ENCODE assay signal across 9 mouse cellular contexts in genomic region chr11:5795706-5796105, GRCm38 (mm10). TPM values are rescaled to one million over a fixed set of nuclear protein-coding genes. Genes with fewer than 3 reads are reported as not detected.
DNase-seq lines count a peak whose midpoint lies in the region; ATAC-seq and TF ChIP-seq lines count a peak whose summit lies in the region.
"Had no signal": no experiment of that assay in that cellular context is flagged by ENCODE, and none has a peak within 500 bp of the region (broad histone marks: within the 10 kb centered on the region; RNA-seq: fewer than 3 reads in every experiment).

No protein-coding gene starts in this region.

- 85% methylated on average over 7 of the region's 7 CpGs for WGBS in midbrain, postnatal 0 days
- WGBS in midbrain, embryonic 13.5 days = 94% methylated on average over 7 of the region's 7 CpGs
- WGBS in forebrain, embryonic 16.5 days = 70% methylated on average over 7 of the region's 7 CpGs

- no peaks in the 10 kb centered on the region for H3K4me1 ChIP-seq in midbrain, postnatal 0 days (ENCODE audit: insufficient read depth, low read length)
- 0 out of 2 replicates have a peak, but pooled peaks cover 3% of the 10 kb centered on the region for H3K4me1 ChIP-seq in midbrain, embryonic 13.5 days (replicated peaks)
- peaks cover 3% of the 10 kb centered on the region; the same call in 1 of the 2 replicates for H3K4me1 ChIP-seq in forebrain, embryonic 16.5 days (replicated peaks; ENCODE audit: control insufficient read depth, insufficient read depth, low read length)
- H3K4me1 ChIP-seq: limb, embryonic 12.5 days had no signal

- TF ChIP-seq CTCF in midbrain, postnatal 0 days (IDR thresholded peaks at IDR 0.05) = no peak

- ATAC-seq in midbrain, postnatal 0 days (ENCODE audit: low FRiP score) = no peak
- no peak for ATAC-seq in midbrain, embryonic 13.5 days
- peak; percentile 72 for ATAC-seq in forebrain, embryonic 16.5 days

- no peaks in the 10 kb centered on the region for H3K27me3 ChIP-seq in midbrain, postnatal 0 days (ENCODE audit: insufficient read depth, low read length)
- H3K27me3 ChIP-seq in midbrain, embryonic 13.5 days = no peaks in the 10 kb centered on the region
- H3K27me3 ChIP-seq in forebrain, embryonic 16.5 days (replicated peaks; ENCODE audit: control insufficient read depth, insufficient read depth, low read length) = no peaks in the 10 kb centered on the region
- H3K27me3 ChIP-seq: limb, embryonic 12.5 days had no signal

- no peak overlapping the region for H3K9ac ChIP-seq in midbrain, postnatal 0 days (replicated peaks; ENCODE audit: low read length, poor library complexity, severe bottlenecking)
- no peak overlapping the region for H3K9ac ChIP-seq in midbrain, embryonic 13.5 days (replicated peaks)
- H3K9ac ChIP-seq in forebrain, embryonic 16.5 days (replicated peaks; ENCODE audit: low read depth, low read length) = no peak overlapping the region
- H3K9ac ChIP-seq: limb, embryonic 12.5 days had no signal

- H3K4me3 ChIP-seq in midbrain, postnatal 0 days (ENCODE audit: low read depth, low read length) = no peak overlapping the region
- H3K4me3 ChIP-seq in midbrain, embryonic 13.5 days (replicated peaks) = no peak overlapping the region
- no peak overlapping the region for H3K4me3 ChIP-seq in forebrain, embryonic 16.5 days (replicated peaks; ENCODE audit: low read length)
- H3K4me3 ChIP-seq: limb, embryonic 12.5 days had no signal

- peaks cover 82% of the 10 kb centered on the region for H3K36me3 ChIP-seq in midbrain, postnatal 0 days (ENCODE audit: insufficient read depth, low read length)
- peaks cover 93% of the 10 kb centered on the region for H3K36me3 ChIP-seq in midbrain, embryonic 13.5 days
- H3K36me3 ChIP-seq in forebrain, embryonic 16.5 days (ENCODE audit: control insufficient read depth, insufficient read depth) = peaks cover 59% of the 10 kb centered on the region

- no peak overlapping the region for H3K4me2 ChIP-seq in midbrain, postnatal 0 days (ENCODE audit: low read depth, low read length, poor library complexity, severe bottlenecking)
- H3K4me2 ChIP-seq in midbrain, embryonic 13.5 days (replicated peaks) = no peak overlapping the region
- H3K4me2 ChIP-seq in forebrain, embryonic 16.5 days (ENCODE audit: low read length) = no peak overlapping the region
- H3K4me2 ChIP-seq: limb, embryonic 12.5 days had no signal

- DNase-seq in midbrain, postnatal 0 days (ENCODE audit: low spot score) = peak; percentile 39
- peak; percentile 76 for DNase-seq in layer of hippocampus, adult 11-12 months (ENCODE audit: low spot score)
- no peak for DNase-seq in thymus, postnatal 25 days
- no peak for DNase-seq in T-cell, adult 2 months (ENCODE audit: low spot score)
- no peak for DNase-seq in adrenal gland, postnatal 10 days
- DNase-seq: lung, postnatal 14 days had no signal

- no peaks in the 10 kb centered on the region for H3K9me3 ChIP-seq in midbrain, postnatal 0 days (ENCODE audit: low read length)
- H3K9me3 ChIP-seq in midbrain, embryonic 13.5 days = no peaks in the 10 kb centered on the region
- H3K9me3 ChIP-seq in forebrain, embryonic 16.5 days (ENCODE audit: control insufficient read depth, low read length) = no peaks in the 10 kb centered on the region
- H3K9me3 ChIP-seq: limb, embryonic 12.5 days had no signal

- no peak overlapping the region for H3K27ac ChIP-seq in midbrain, postnatal 0 days (ENCODE audit: low read depth, low read length)
- H3K27ac ChIP-seq in midbrain, embryonic 13.5 days = no peak overlapping the region
- H3K27ac ChIP-seq in forebrain, embryonic 16.5 days (ENCODE audit: low read length) = peak overlapping the region; percentile 31; the same call in 1 of the 2 replicates
- H3K27ac ChIP-seq: limb, embryonic 12.5 days had no signal

RNA-seq across cellular contexts. Expression of gene Dbnl, which starts 7.4 kb away (rescaled TPM):
- total RNA-seq in midbrain, postnatal 0 days (2014; rRNA removed) = 82.2 and 90.8 TPM in 2 replicates
- 135 and 143 TPM in 2 replicates for polyA plus RNA-seq in midbrain, postnatal 0 days (2015; fragmentation: Nextera tagmentation; extraction: Ambion mirVana)
- polyA plus RNA-seq in midbrain, embryonic 13.5 days (2015; fragmentation: Nextera tagmentation; extraction: Ambion mirVana) = 151 and 155 TPM in 2 replicates
- 139 and 141 TPM in 2 replicates for polyA plus RNA-seq in forebrain, embryonic 16.5 days (2015; fragmentation: Nextera tagmentation; extraction: Ambion mirVana)
- total RNA-seq in adrenal gland, postnatal 10 days (2021) = 10 to 100 TPM; 51.5 to 57.5 TPM

RNA-seq across cellular contexts. Expression of gene Pgam2, which starts 7.8 kb away (rescaled TPM):
- not detected in 2 replicates for total RNA-seq in midbrain, postnatal 0 days (2014; rRNA removed)
- polyA plus RNA-seq in midbrain, postnatal 0 days (2015; fragmentation: Nextera tagmentation; extraction: Ambion mirVana) = 2.9 and 3.8 TPM in 2 replicates
- 2.3 and 2.6 TPM in 2 replicates for polyA plus RNA-seq in midbrain, embryonic 13.5 days (2015; fragmentation: Nextera tagmentation; extraction: Ambion mirVana)
- 1.9 and 2.4 TPM in 2 replicates for polyA plus RNA-seq in forebrain, embryonic 16.5 days (2015; fragmentation: Nextera tagmentation; extraction: Ambion mirVana)
- 100 to 1,000 TPM in 1 of 2 experiments, 10 to 100 TPM in 1; 37.0 to 157 TPM for total RNA-seq in adrenal gland, postnatal 10 days (2021)

RNA-seq across cellular contexts. Expression of gene Urgcp, which starts 33.5 kb away (rescaled TPM):
- total RNA-seq in midbrain, postnatal 0 days (2014; rRNA removed) = 53.9 and 56.2 TPM in 2 replicates
- polyA plus RNA-seq in midbrain, postnatal 0 days (2015; fragmentation: Nextera tagmentation; extraction: Ambion mirVana) = 34.2 and 35.0 TPM in 2 replicates
- 24.9 and 26.5 TPM in 2 replicates for polyA plus RNA-seq in midbrain, embryonic 13.5 days (2015; fragmentation: Nextera tagmentation; extraction: Ambion mirVana)
- 35.2 TPM in 2 replicates for polyA plus RNA-seq in forebrain, embryonic 16.5 days (2015; fragmentation: Nextera tagmentation; extraction: Ambion mirVana)
- 10 to 100 TPM; 65.1 to 66.5 TPM for total RNA-seq in adrenal gland, postnatal 10 days (2021)

RNA-seq across cellular contexts. Expression of gene Polm, which starts 42.1 kb away (rescaled TPM):
- total RNA-seq in midbrain, postnatal 0 days (2014; rRNA removed) = 6.6 and 10.7 TPM in 2 replicates
- 5.7 and 6.2 TPM in 2 replicates for polyA plus RNA-seq in midbrain, postnatal 0 days (2015; fragmentation: Nextera tagmentation; extraction: Ambion mirVana)
- polyA plus RNA-seq in midbrain, embryonic 13.5 days (2015; fragmentation: Nextera tagmentation; extraction: Ambion mirVana) = 6.5 and 8.2 TPM in 2 replicates
- polyA plus RNA-seq in forebrain, embryonic 16.5 days (2015; fragmentation: Nextera tagmentation; extraction: Ambion mirVana) = 8.7 and 8.8 TPM in 2 replicates
- total RNA-seq in adrenal gland, postnatal 10 days (2021) = 10 to 100 TPM in 1 of 2 experiments, 1 to 10 TPM in 1; 6.3 to 13.7 TPM

Comparison
In these comparisons a context has a peak if more than half of its experiments do, and no peak if none do; other contexts are left out.
1. DNase-seq: peak in midbrain, postnatal 0 days (single experiment) and layer of hippocampus, adult 11-12 months (single experiment); none in thymus, postnatal 25 days (single experiment), T-cell, adult 2 months (single experiment) and adrenal gland, postnatal 10 days (single experiment).